Mouse (Mus musculus) kidney, embryonic 16.5 days (tissue): ENCODE results near the gene Txn1. TPM values are rescaled to one million over a fixed set of nuclear protein-coding genes. Genes with fewer than 3 reads are reported as not detected.

ENCODE experiments used
- polyA plus RNA-seq: library from polyadenylated mRNA; unstranded; fragments of >200 nt; fragmentation: Nextera tagmentation; extraction: Ambion mirVana; gene quantifications from 2 replicates; pipeline ENCODE4 v1.2.1, GENCODE M21; 2015

Txn1 gene
- polyA plus RNA-seq, 1 experiment from 2014 or later, result 432 TPM

Other genes with a start within 250 kb of the Txn1 start
- gene Akap2, start 238.8 kb downstream of the Txn1 start, polyA plus RNA-seq, result 28.2 and 28.4 TPM in 2 replicates
- gene D630039A03Rik, start 40.1 kb downstream of the Txn1 start, polyA plus RNA-seq, result 1.7 and 2.2 TPM in 2 replicates
- gene Txndc8, start 52.7 kb upstream of the Txn1 start, polyA plus RNA-seq, result not detected in 2 replicates